Mouse (Mus musculus): Measurements from ENCODE around the gene Camsap1. TPM values are rescaled to one million over a fixed set of nuclear protein-coding genes. Genes with fewer than 3 reads are reported as not detected.

Gene Camsap1
- polyA plus RNA-seq, 1 experiment from 2014 or later = 20.5 TPM

- no peak overlapping the region for H3K27ac ChIP-seq (replicated peaks; ENCODE audit: low read depth, low read length)
- no peaks in the 10 kb centered on the region for H3K9me3 ChIP-seq (replicated peaks; ENCODE audit: control insufficient read depth, low read length)
- H3K27me3 ChIP-seq (ENCODE audit: control insufficient read depth, insufficient read depth, low read length) = no peaks in the 10 kb centered on the region
- H3K4me3 ChIP-seq (ENCODE audit: low read depth, low read length) = no peak overlapping the region
- ATAC-seq (replicated peaks; ENCODE audit: insufficient number of reproducible peaks, low FRiP score, low TSS enrichment, low read depth) (no peak), DNase-seq (ENCODE audit: low spot score) (no peak)
- no peak overlapping the region for H3K9ac ChIP-seq (replicated peaks; ENCODE audit: low read length)
- 85% methylated on average over 3 of the region's 3 CpGs for WGBS
- H3K36me3 ChIP-seq (replicated peaks; ENCODE audit: control insufficient read depth, insufficient read depth, low read depth, low read length) = no peaks in the 10 kb centered on the region
- no peaks in the 10 kb centered on the region for H3K4me1 ChIP-seq (ENCODE audit: control insufficient read depth, insufficient read depth, low read length)
- H3K4me2 ChIP-seq (ENCODE audit: low read depth, low read length) = no peak overlapping the region
Observed at GRCm38 (mm10) chr2:26019923-26020322, 36.8 kb upstream of the Camsap1 start.

GRCm38 (mm10) chr2:26017326-26017725, 34.2 kb upstream of the Camsap1 start:
- H3K9me3 ChIP-seq (replicated peaks; ENCODE audit: control insufficient read depth, low read length) = no peaks in the 10 kb centered on the region
- 81% methylated on average over 4 of the region's 4 CpGs for WGBS
- H3K4me3 ChIP-seq (ENCODE audit: low read depth, low read length) = no peak overlapping the region
- H3K36me3 ChIP-seq (replicated peaks; ENCODE audit: control insufficient read depth, insufficient read depth, low read depth, low read length) = peaks cover 3% of the 10 kb centered on the region
- no peak overlapping the region for H3K4me2 ChIP-seq (ENCODE audit: low read depth, low read length)
- no peak for ATAC-seq (replicated peaks; ENCODE audit: insufficient number of reproducible peaks, low FRiP score, low TSS enrichment, low read depth)
- H3K4me1 ChIP-seq (ENCODE audit: control insufficient read depth, insufficient read depth, low read length) = no peaks in the 10 kb centered on the region
- no peak for DNase-seq (ENCODE audit: low spot score)
- H3K27ac ChIP-seq (replicated peaks; ENCODE audit: low read depth, low read length) = no peak overlapping the region
- no peak overlapping the region for H3K9ac ChIP-seq (replicated peaks; ENCODE audit: low read length)
- no peaks in the 10 kb centered on the region for H3K27me3 ChIP-seq (ENCODE audit: control insufficient read depth, insufficient read depth, low read length)

GRCm38 (mm10) chr2:26013674-26014073, 30.6 kb upstream of the Camsap1 start:
- peaks cover 3% of the 10 kb centered on the region for H3K36me3 ChIP-seq (replicated peaks; ENCODE audit: control insufficient read depth, insufficient read depth, low read depth, low read length)
- WGBS = 95% methylated on average over 3 of the region's 3 CpGs

GRCm38 (mm10) chr2:26011420-26011819, 28.3 kb upstream of the Camsap1 start:
- WGBS = 71% methylated on average over 1 of the region's 1 CpGs
- H3K27ac ChIP-seq (replicated peaks; ENCODE audit: low read depth, low read length) = no peak overlapping the region
- H3K27me3 ChIP-seq (ENCODE audit: control insufficient read depth, insufficient read depth, low read length) = no peaks in the 10 kb centered on the region
- DNase-seq (ENCODE audit: low spot score) = no peak
- ATAC-seq (replicated peaks; ENCODE audit: insufficient number of reproducible peaks, low FRiP score, low TSS enrichment, low read depth) = no peak
- H3K4me3 ChIP-seq (ENCODE audit: low read depth, low read length) = no peak overlapping the region
- H3K36me3 ChIP-seq (replicated peaks; ENCODE audit: control insufficient read depth, insufficient read depth, low read depth, low read length) = peaks cover 9% of the 10 kb centered on the region
- H3K4me2 ChIP-seq (ENCODE audit: low read depth, low read length) = no peak overlapping the region
- H3K4me1 ChIP-seq (ENCODE audit: control insufficient read depth, insufficient read depth, low read length) = no peaks in the 10 kb centered on the region
- H3K9me3 ChIP-seq (replicated peaks; ENCODE audit: control insufficient read depth, low read length) = no peaks in the 10 kb centered on the region
- no peak overlapping the region for H3K9ac ChIP-seq (replicated peaks; ENCODE audit: low read length)

More at GRCm38 (mm10) chr2:26013674-26014073, 30.6 kb upstream of the Camsap1 start:
- H3K4me3 ChIP-seq (ENCODE audit: low read depth, low read length) = no peak overlapping the region
- no peak overlapping the region for H3K9ac ChIP-seq (replicated peaks; ENCODE audit: low read length)
- ATAC-seq (replicated peaks; ENCODE audit: insufficient number of reproducible peaks, low FRiP score, low TSS enrichment, low read depth) (no peak), DNase-seq (ENCODE audit: low spot score) (no peak)
- H3K4me2 ChIP-seq (ENCODE audit: low read depth, low read length) = no peak overlapping the region
- H3K4me1 ChIP-seq (ENCODE audit: control insufficient read depth, insufficient read depth, low read length) = no peaks in the 10 kb centered on the region
- H3K9me3 ChIP-seq (replicated peaks; ENCODE audit: control insufficient read depth, low read length) = no peaks in the 10 kb centered on the region
- H3K27me3 ChIP-seq (ENCODE audit: control insufficient read depth, insufficient read depth, low read length) = no peaks in the 10 kb centered on the region
- H3K27ac ChIP-seq (replicated peaks; ENCODE audit: low read depth, low read length) = no peak overlapping the region

- DNase-seq (ENCODE audit: low spot score) (no peak), ATAC-seq (replicated peaks; ENCODE audit: insufficient number of reproducible peaks, low FRiP score, low TSS enrichment, low read depth) (no peak)
- H3K4me2 ChIP-seq (ENCODE audit: low read depth, low read length) = no peak overlapping the region
- no peak overlapping the region for H3K9ac ChIP-seq (replicated peaks; ENCODE audit: low read length)
- no peaks in the 10 kb centered on the region for H3K4me1 ChIP-seq (ENCODE audit: control insufficient read depth, insufficient read depth, low read length)
- no peaks in the 10 kb centered on the region for H3K27me3 ChIP-seq (ENCODE audit: control insufficient read depth, insufficient read depth, low read length)
- no peak overlapping the region for H3K4me3 ChIP-seq (ENCODE audit: low read depth, low read length)
- peaks cover 2% of the 10 kb centered on the region; the same call in 1 of the 2 replicates for H3K36me3 ChIP-seq (replicated peaks; ENCODE audit: control insufficient read depth, insufficient read depth, low read depth, low read length)
- no peak overlapping the region for H3K27ac ChIP-seq (replicated peaks; ENCODE audit: low read depth, low read length)
- 88% methylated on average over 2 of the region's 2 CpGs for WGBS
- H3K9me3 ChIP-seq (replicated peaks; ENCODE audit: control insufficient read depth, low read length) = no peaks in the 10 kb centered on the region
Observed at GRCm38 (mm10) chr2:26002001-26002400, 18.9 kb upstream of the Camsap1 start.

GRCm38 (mm10) chr2:26001136-26001535, 18.1 kb upstream of the Camsap1 start:
- no peak for ATAC-seq (replicated peaks; ENCODE audit: insufficient number of reproducible peaks, low FRiP score, low TSS enrichment, low read depth)
- Histone ChIP-seq H3K27ac (replicated peaks; ENCODE audit: low read depth, low read length) (no peak overlapping the region), H3K9me3 (replicated peaks; ENCODE audit: control insufficient read depth, low read length) (no peaks in the 10 kb centered on the region), H3K27me3 (ENCODE audit: control insufficient read depth, insufficient read depth, low read length) (no peaks in the 10 kb centered on the region), H3K4me2 (ENCODE audit: low read depth, low read length) (no peak overlapping the region), H3K4me3 (ENCODE audit: low read depth, low read length) (no peak overlapping the region), H3K9ac (replicated peaks; ENCODE audit: low read length) (no peak overlapping the region), H3K36me3 (replicated peaks; ENCODE audit: control insufficient read depth, insufficient read depth, low read depth, low read length) (peaks cover 2% of the 10 kb centered on the region; the same call in 1 of the 2 replicates), H3K4me1 (ENCODE audit: control insufficient read depth, insufficient read depth, low read length) (no peaks in the 10 kb centered on the region)
- DNase-seq (ENCODE audit: low spot score) = no peak
- 91% methylated on average over 5 of the region's 5 CpGs for WGBS

GRCm38 (mm10) chr2:25997716-25998115, 14.6 kb upstream of the Camsap1 start:
- WGBS = 86% methylated on average over 3 of the region's 3 CpGs
- DNase-seq (ENCODE audit: low spot score) (no peak), ATAC-seq (replicated peaks; ENCODE audit: insufficient number of reproducible peaks, low FRiP score, low TSS enrichment, low read depth) (no peak)
- no peak overlapping the region for H3K9ac ChIP-seq (replicated peaks; ENCODE audit: low read length)
- no peak overlapping the region for H3K27ac ChIP-seq (replicated peaks; ENCODE audit: low read depth, low read length)
- H3K4me1 ChIP-seq (ENCODE audit: control insufficient read depth, insufficient read depth, low read length) = no peaks in the 10 kb centered on the region
- H3K27me3 ChIP-seq (ENCODE audit: control insufficient read depth, insufficient read depth, low read length) = no peaks in the 10 kb centered on the region
- no peaks in the 10 kb centered on the region for H3K9me3 ChIP-seq (replicated peaks; ENCODE audit: control insufficient read depth, low read length)
- no peak overlapping the region for H3K4me3 ChIP-seq (ENCODE audit: low read depth, low read length)
- no peak overlapping the region for H3K4me2 ChIP-seq (ENCODE audit: low read depth, low read length)
- H3K36me3 ChIP-seq (replicated peaks; ENCODE audit: control insufficient read depth, insufficient read depth, low read depth, low read length) = peaks cover 2% of the 10 kb centered on the region; the same call in 1 of the 2 replicates

- DNase-seq (ENCODE audit: low spot score) (no peak), ATAC-seq (replicated peaks; ENCODE audit: insufficient number of reproducible peaks, low FRiP score, low TSS enrichment, low read depth) (no peak)
- Histone ChIP-seq H3K9me3 (replicated peaks; ENCODE audit: control insufficient read depth, low read length) (no peaks in the 10 kb centered on the region), H3K4me1 (ENCODE audit: control insufficient read depth, insufficient read depth, low read length) (no peaks in the 10 kb centered on the region), H3K27me3 (ENCODE audit: control insufficient read depth, insufficient read depth, low read length) (no peaks in the 10 kb centered on the region), H3K36me3 (replicated peaks; ENCODE audit: control insufficient read depth, insufficient read depth, low read depth, low read length) (no peaks in the 10 kb centered on the region; the same call in 1 of the 2 replicates), H3K27ac (replicated peaks; ENCODE audit: low read depth, low read length) (no peak overlapping the region), H3K4me2 (ENCODE audit: low read depth, low read length) (no peak overlapping the region), H3K9ac (replicated peaks; ENCODE audit: low read length) (no peak overlapping the region), H3K4me3 (ENCODE audit: low read depth, low read length) (no peak overlapping the region)
- 86% methylated on average over 3 of the region's 3 CpGs for WGBS
Observed at GRCm38 (mm10) chr2:25994791-25995190, 11.7 kb upstream of the Camsap1 start.

Measured in embryonic facial prominence, embryonic 11.5 days (tissue).